Mouse (Mus musculus): ENCODE results near the gene Epb41l4b. TPM values are rescaled to one million over a fixed set of nuclear protein-coding genes. Genes with fewer than 3 reads are reported as not detected.

Gene Epb41l4b
- total and polyA plus RNA-seq, 2 experiments from 2014 or later: 3.2 to 14.9 TPM

DNA sequence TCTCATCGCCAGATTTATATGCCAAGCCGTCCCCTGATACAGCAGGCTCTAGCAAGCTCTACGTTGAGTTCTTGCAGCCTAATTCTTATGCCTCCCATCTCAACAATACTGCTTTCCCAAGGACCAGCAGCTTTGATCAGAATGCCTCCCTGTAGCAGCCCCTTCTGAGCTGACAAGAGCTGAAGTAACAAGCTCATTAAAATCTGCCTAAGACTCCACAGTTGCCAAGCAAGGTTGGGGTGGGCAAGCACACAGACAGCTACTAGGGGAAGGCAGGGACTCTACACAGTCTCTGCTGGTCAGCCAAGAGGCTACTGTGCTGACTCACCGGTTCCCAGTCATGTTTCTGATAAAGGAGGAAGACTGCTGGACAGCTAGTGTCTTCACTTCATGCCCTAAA lies 33.7 kb downstream of the Epb41l4b start:
- Histone ChIP-seq H3K9ac (replicated peaks; ENCODE audit: low read length, poor library complexity, severe bottlenecking) (no peak overlapping the region), H3K4me1 (ENCODE audit: insufficient read depth, low read length) (no peaks in the 10 kb centered on the region), H3K4me2 (ENCODE audit: low read depth, low read length, poor library complexity, severe bottlenecking) (no peak overlapping the region), H3K4me3 (ENCODE audit: low read depth, low read length) (no peak overlapping the region), H3K27ac (ENCODE audit: low read depth, low read length) (peak overlapping the region; percentile 57; the same call in 1 of the 2 replicates), H3K36me3 (ENCODE audit: insufficient read depth, low read length) (no peaks in the 10 kb centered on the region), H3K9me3 (ENCODE audit: low read length) (no peaks in the 10 kb centered on the region), H3K27me3 (ENCODE audit: insufficient read depth, low read length) (no peaks in the 10 kb centered on the region)
- ATAC-seq (ENCODE audit: low FRiP score): peak; percentile 56; the same call in 1 of the 2 replicates
- 37% methylated on average over 4 of the region's 4 CpGs for WGBS
- no peak for DNase-seq (ENCODE audit: low spot score)
- no peak for TF ChIP-seq CTCF (IDR thresholded peaks at IDR 0.05)

DNA sequence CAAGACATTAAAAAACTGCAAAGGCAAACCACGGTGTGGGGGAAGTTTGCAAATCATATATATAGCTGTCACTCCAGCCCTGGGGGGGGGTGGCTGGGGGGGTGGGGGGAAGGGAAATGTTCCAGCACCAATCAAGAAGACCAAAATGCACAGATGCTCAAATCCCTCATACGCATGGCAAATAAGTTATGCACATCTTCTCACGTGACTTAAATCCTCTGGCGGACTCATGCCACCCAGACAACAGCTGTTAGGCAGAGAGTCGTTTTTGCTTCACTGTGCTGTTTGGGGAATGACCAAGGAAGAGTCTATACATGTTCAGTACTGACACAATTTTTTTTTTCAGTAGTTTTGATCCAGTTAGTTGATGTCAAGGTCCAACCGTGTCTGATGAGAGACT lies 37.9 kb downstream of the Epb41l4b start:
- 51% methylated on average over 6 of the region's 6 CpGs for WGBS
- peaks cover 8% of the 10 kb centered on the region; the same call in 1 of the 2 replicates for H3K36me3 ChIP-seq (ENCODE audit: insufficient read depth, low read length)
- no peak overlapping the region for H3K27ac ChIP-seq (ENCODE audit: low read depth, low read length)
- H3K4me1 ChIP-seq (ENCODE audit: insufficient read depth, low read length): no peaks in the 10 kb centered on the region
- no peak overlapping the region for H3K9ac ChIP-seq (replicated peaks; ENCODE audit: low read length, poor library complexity, severe bottlenecking)
- no peaks in the 10 kb centered on the region for H3K27me3 ChIP-seq (ENCODE audit: insufficient read depth, low read length)
- ATAC-seq (ENCODE audit: low FRiP score) (no peak), DNase-seq (ENCODE audit: low spot score) (peak; percentile 52)
- TF ChIP-seq CTCF (IDR thresholded peaks at IDR 0.05): no peak
- H3K4me3 ChIP-seq (ENCODE audit: low read depth, low read length): no peak overlapping the region
- H3K9me3 ChIP-seq (ENCODE audit: low read length): no peaks in the 10 kb centered on the region
- H3K4me2 ChIP-seq (ENCODE audit: low read depth, low read length, poor library complexity, severe bottlenecking): no peak overlapping the region

- DNase-seq (ENCODE audit: low spot score) (peak; percentile 66), ATAC-seq (ENCODE audit: low FRiP score) (no peak)
- H3K4me1 ChIP-seq (ENCODE audit: insufficient read depth, low read length): no peaks in the 10 kb centered on the region
- WGBS: 28% methylated on average over 5 of the region's 5 CpGs
- H3K36me3 ChIP-seq (ENCODE audit: insufficient read depth, low read length): peaks cover 8% of the 10 kb centered on the region; the same call in 1 of the 2 replicates
- TF ChIP-seq CTCF (IDR thresholded peaks at IDR 0.05): no peak
- no peaks in the 10 kb centered on the region for H3K9me3 ChIP-seq (ENCODE audit: low read length)
- no peak overlapping the region for H3K27ac ChIP-seq (ENCODE audit: low read depth, low read length)
- no peak overlapping the region for H3K4me3 ChIP-seq (ENCODE audit: low read depth, low read length)
- H3K9ac ChIP-seq (replicated peaks; ENCODE audit: low read length, poor library complexity, severe bottlenecking): no peak overlapping the region
- no peaks in the 10 kb centered on the region for H3K27me3 ChIP-seq (ENCODE audit: insufficient read depth, low read length)
- H3K4me2 ChIP-seq (ENCODE audit: low read depth, low read length, poor library complexity, severe bottlenecking): no peak overlapping the region
Measured at GRCm38 (mm10) chr4:57103830-57104229, 39.4 kb downstream of the Epb41l4b start.

GRCm38 (mm10) chr4:57101095-57101494 lies 42.1 kb downstream of the Epb41l4b start:
- ATAC-seq (ENCODE audit: low FRiP score): no peak
- Histone ChIP-seq H3K9ac (replicated peaks; ENCODE audit: low read length, poor library complexity, severe bottlenecking) (no peak overlapping the region), H3K4me2 (ENCODE audit: low read depth, low read length, poor library complexity, severe bottlenecking) (no peak overlapping the region), H3K9me3 (ENCODE audit: low read length) (no peaks in the 10 kb centered on the region), H3K36me3 (ENCODE audit: insufficient read depth, low read length) (peaks cover 8% of the 10 kb centered on the region; the same call in 1 of the 2 replicates), H3K27me3 (ENCODE audit: insufficient read depth, low read length) (no peaks in the 10 kb centered on the region), H3K4me1 (ENCODE audit: insufficient read depth, low read length) (no peaks in the 10 kb centered on the region), H3K4me3 (ENCODE audit: low read depth, low read length) (no peak overlapping the region), H3K27ac (ENCODE audit: low read depth, low read length) (no peak overlapping the region)
- TF ChIP-seq CTCF (IDR thresholded peaks at IDR 0.05): no peak
- 75% methylated on average over 4 of the region's 4 CpGs for WGBS
- no peak for DNase-seq (ENCODE audit: low spot score)

- ATAC-seq (ENCODE audit: low FRiP score) (no peak), DNase-seq (ENCODE audit: low spot score) (no peak)
- Histone ChIP-seq H3K27me3 (ENCODE audit: insufficient read depth, low read length) (no peaks in the 10 kb centered on the region), H3K9ac (replicated peaks; ENCODE audit: low read length, poor library complexity, severe bottlenecking) (no peak overlapping the region), H3K27ac (ENCODE audit: low read depth, low read length) (no peak overlapping the region), H3K9me3 (ENCODE audit: low read length) (no peaks in the 10 kb centered on the region), H3K4me1 (ENCODE audit: insufficient read depth, low read length) (no peaks in the 10 kb centered on the region), H3K4me2 (ENCODE audit: low read depth, low read length, poor library complexity, severe bottlenecking) (no peak overlapping the region), H3K36me3 (ENCODE audit: insufficient read depth, low read length) (peaks cover 8% of the 10 kb centered on the region; the same call in 1 of the 2 replicates), H3K4me3 (ENCODE audit: low read depth, low read length) (no peak overlapping the region)
- WGBS: 77% methylated on average over 4 of the region's 4 CpGs
- no peak for TF ChIP-seq CTCF (IDR thresholded peaks at IDR 0.05)
Measured at GRCm38 (mm10) chr4:57097411-57097810, 45.8 kb downstream of the Epb41l4b start.

GRCm38 (mm10) chr4:57095569-57095968 lies 47.7 kb downstream of the Epb41l4b start:
- Histone ChIP-seq H3K27me3 (ENCODE audit: insufficient read depth, low read length) (no peaks in the 10 kb centered on the region), H3K36me3 (ENCODE audit: insufficient read depth, low read length) (no peaks in the 10 kb centered on the region), H3K9me3 (ENCODE audit: low read length) (no peaks in the 10 kb centered on the region), H3K4me3 (ENCODE audit: low read depth, low read length) (no peak overlapping the region), H3K9ac (replicated peaks; ENCODE audit: low read length, poor library complexity, severe bottlenecking) (no peak overlapping the region), H3K4me1 (ENCODE audit: insufficient read depth, low read length) (no peaks in the 10 kb centered on the region), H3K4me2 (ENCODE audit: low read depth, low read length, poor library complexity, severe bottlenecking) (no peak overlapping the region), H3K27ac (ENCODE audit: low read depth, low read length) (no peak overlapping the region)
- DNase-seq (ENCODE audit: low spot score) (peak; percentile 76), ATAC-seq (ENCODE audit: low FRiP score) (0 out of 2 replicates have a peak, but pooled peaks have one; percentile 32)
- no peak for TF ChIP-seq CTCF (IDR thresholded peaks at IDR 0.05)
